Mouse (Mus musculus): ENCODE data around the gene Vwa2. TPM values are rescaled to one million over a fixed set of nuclear protein-coding genes. Genes with fewer than 3 reads are reported as not detected.

Vwa2 gene
- polyA plus RNA-seq (2016; fragmentation: Nextera tagmentation; extraction: Ambion mirVana) = 0.08 and 0.11 TPM in 2 replicates

- Histone ChIP-seq H3K36me3 (no peaks in the 10 kb centered on the region), H3K4me2 (peak within 1 kb of the TSS; percentile 68), H3K4me1 (peaks cover 6% of the 10 kb centered on the region), H3K4me3 (peak within 1 kb of the TSS; percentile 38), H3K27ac (no peak within 1 kb of the TSS), H3K9me3 (replicated peaks) (no peaks in the 10 kb centered on the region), H3K9ac (no peak within 1 kb of the TSS), H3K27me3 (replicated peaks) (peaks cover 87% of the 10 kb centered on the region)
- no peak for ATAC-seq
- WGBS (ENCODE audit: insufficient replicate concordance) = 4% methylated on average over 70 of the region's 71 CpGs
Observed at GRCm38 (mm10) chr19:56873816-56874600, at the start of gene Vwa2. Vwa2 (plus strand) TSS chr19:56874249.

- peak within 1 kb of the TSS; percentile 44 for H3K4me2 ChIP-seq
Observed at GRCm38 (mm10) chr19:56826047-56826631, 47.9 kb upstream of the Vwa2 start, which contains the start of gene Tdrd1. Tdrd1 (plus strand) TSS chr19:56826209.

GRCm38 (mm10) chr19:56828305-56828704, 45.7 kb upstream of the Vwa2 start:
- no peak overlapping the region for H3K4me3 ChIP-seq
- H3K9ac ChIP-seq = no peak overlapping the region
- ATAC-seq = no peak
- H3K4me2 ChIP-seq = no peak overlapping the region
- 74% methylated on average over 11 of the region's 11 CpGs for WGBS (ENCODE audit: insufficient replicate concordance)
- H3K27ac ChIP-seq = no peak overlapping the region
- 0 out of 2 replicates have a peak, but pooled peaks cover 2% of the 10 kb centered on the region for H3K4me1 ChIP-seq
- peaks cover 46% of the 10 kb centered on the region for H3K27me3 ChIP-seq (replicated peaks)
- no peaks in the 10 kb centered on the region for H3K9me3 ChIP-seq (replicated peaks)
- no peaks in the 10 kb centered on the region for H3K36me3 ChIP-seq

More at GRCm38 (mm10) chr19:56826047-56826631, 47.9 kb upstream of the Vwa2 start, which contains the start of gene Tdrd1:
- no peak within 1 kb of the TSS for H3K27ac ChIP-seq
- WGBS (ENCODE audit: insufficient replicate concordance) = 46% methylated on average over 44 of the region's 44 CpGs
- no peaks in the 10 kb centered on the region for H3K36me3 ChIP-seq
- H3K9ac ChIP-seq = no peak within 1 kb of the TSS
- H3K4me1 ChIP-seq = peaks cover 11% of the 10 kb centered on the region
- no peak for ATAC-seq
- H3K27me3 ChIP-seq (replicated peaks) = peaks cover 45% of the 10 kb centered on the region
- H3K4me3 ChIP-seq = no peak within 1 kb of the TSS
- H3K9me3 ChIP-seq (replicated peaks) = no peaks in the 10 kb centered on the region

GRCm38 (mm10) chr19:56829267-56829666, 44.8 kb upstream of the Vwa2 start:
- no peak overlapping the region for H3K4me3 ChIP-seq
- H3K4me2 ChIP-seq = no peak overlapping the region
- peaks cover 39% of the 10 kb centered on the region for H3K27me3 ChIP-seq (replicated peaks)
- no peak for ATAC-seq
- H3K9ac ChIP-seq = no peak overlapping the region
- WGBS (ENCODE audit: insufficient replicate concordance) = 72% methylated on average over 9 of the region's 9 CpGs
- H3K9me3 ChIP-seq (replicated peaks) = no peaks in the 10 kb centered on the region
- 0 out of 2 replicates have a peak, but pooled peaks cover 2% of the 10 kb centered on the region for H3K4me1 ChIP-seq
- no peaks in the 10 kb centered on the region for H3K36me3 ChIP-seq
- no peak overlapping the region for H3K27ac ChIP-seq

- ATAC-seq = no peak
- no peak overlapping the region for H3K4me3 ChIP-seq
- H3K9ac ChIP-seq = no peak overlapping the region
- H3K36me3 ChIP-seq = no peaks in the 10 kb centered on the region
- H3K4me1 ChIP-seq = 0 out of 2 replicates have a peak, but pooled peaks cover 2% of the 10 kb centered on the region
- H3K27me3 ChIP-seq (replicated peaks) = peaks cover 31% of the 10 kb centered on the region
- 77% methylated on average over 4 of the region's 4 CpGs for WGBS (ENCODE audit: insufficient replicate concordance)
- no peak overlapping the region for H3K27ac ChIP-seq
- no peaks in the 10 kb centered on the region for H3K9me3 ChIP-seq (replicated peaks)
- H3K4me2 ChIP-seq = no peak overlapping the region
Observed at GRCm38 (mm10) chr19:56830163-56830562, 43.9 kb upstream of the Vwa2 start.

GRCm38 (mm10) chr19:56835340-56835739, 38.7 kb upstream of the Vwa2 start:
- Histone ChIP-seq H3K9ac (no peak overlapping the region), H3K9me3 (replicated peaks) (no peaks in the 10 kb centered on the region), H3K27me3 (replicated peaks) (peaks cover 8% of the 10 kb centered on the region), H3K4me2 (no peak overlapping the region), H3K36me3 (no peaks in the 10 kb centered on the region), H3K4me1 (no peaks in the 10 kb centered on the region), H3K27ac (no peak overlapping the region), H3K4me3 (no peak overlapping the region)
- WGBS (ENCODE audit: insufficient replicate concordance) = 77% methylated on average over 9 of the region's 9 CpGs
- no peak for ATAC-seq

- Histone ChIP-seq H3K9me3 (replicated peaks) (no peaks in the 10 kb centered on the region), H3K27ac (no peak overlapping the region), H3K4me3 (no peak overlapping the region), H3K36me3 (no peaks in the 10 kb centered on the region), H3K4me1 (no peaks in the 10 kb centered on the region), H3K27me3 (replicated peaks) (peaks cover 6% of the 10 kb centered on the region), H3K9ac (no peak overlapping the region), H3K4me2 (no peak overlapping the region)
- 74% methylated on average over 17 of the region's 17 CpGs for WGBS (ENCODE audit: insufficient replicate concordance)
- ATAC-seq = no peak
Observed at GRCm38 (mm10) chr19:56838942-56839706, 34.9 kb upstream of the Vwa2 start.

- no peak overlapping the region for H3K9ac ChIP-seq
- H3K27ac ChIP-seq = no peak overlapping the region
- WGBS (ENCODE audit: insufficient replicate concordance) = 77% methylated on average over 12 of the region's 12 CpGs
- H3K27me3 ChIP-seq (replicated peaks) = peaks cover 6% of the 10 kb centered on the region; the same call in 1 of the 2 replicates
- no peaks in the 10 kb centered on the region for H3K4me1 ChIP-seq
- H3K9me3 ChIP-seq (replicated peaks) = no peaks in the 10 kb centered on the region
- no peak for ATAC-seq
- H3K36me3 ChIP-seq = no peaks in the 10 kb centered on the region
- no peak overlapping the region for H3K4me2 ChIP-seq
- H3K4me3 ChIP-seq = no peak overlapping the region
Observed at GRCm38 (mm10) chr19:56842974-56843373, 31.1 kb upstream of the Vwa2 start.

- no peak overlapping the region for H3K9ac ChIP-seq
- H3K36me3 ChIP-seq = no peaks in the 10 kb centered on the region
- H3K9me3 ChIP-seq (replicated peaks) = no peaks in the 10 kb centered on the region
- no peak overlapping the region for H3K27ac ChIP-seq
- H3K4me2 ChIP-seq = no peak overlapping the region
- H3K27me3 ChIP-seq (replicated peaks) = no peaks in the 10 kb centered on the region; the same call in 1 of the 2 replicates
- H3K4me1 ChIP-seq = no peaks in the 10 kb centered on the region
- ATAC-seq = no peak
- H3K4me3 ChIP-seq = no peak overlapping the region
Observed at GRCm38 (mm10) chr19:56852590-56852989, 21.5 kb upstream of the Vwa2 start.

GRCm38 (mm10) chr19:56856455-56856854, 17.6 kb upstream of the Vwa2 start:
- 46% methylated on average over 5 of the region's 5 CpGs for WGBS (ENCODE audit: insufficient replicate concordance)
- H3K36me3 ChIP-seq = no peaks in the 10 kb centered on the region
- no peak overlapping the region for H3K27ac ChIP-seq
- H3K27me3 ChIP-seq (replicated peaks) = peaks cover 3% of the 10 kb centered on the region; the same call in 1 of the 2 replicates
- no peak overlapping the region for H3K4me3 ChIP-seq
- H3K4me1 ChIP-seq = no peaks in the 10 kb centered on the region
- H3K9me3 ChIP-seq (replicated peaks) = no peaks in the 10 kb centered on the region
- no peak overlapping the region for H3K9ac ChIP-seq
- no peak for ATAC-seq
- H3K4me2 ChIP-seq = no peak overlapping the region

GRCm38 (mm10) chr19:56867701-56868100, 6.3 kb upstream of the Vwa2 start:
- Histone ChIP-seq H3K36me3 (no peaks in the 10 kb centered on the region), H3K27me3 (replicated peaks) (peaks cover 59% of the 10 kb centered on the region), H3K9me3 (replicated peaks) (no peaks in the 10 kb centered on the region), H3K4me2 (no peak overlapping the region), H3K9ac (no peak overlapping the region), H3K27ac (no peak overlapping the region), H3K4me3 (no peak overlapping the region), H3K4me1 (no peaks in the 10 kb centered on the region)
- ATAC-seq = no peak
- WGBS (ENCODE audit: insufficient replicate concordance) = 45% methylated on average over 4 of the region's 4 CpGs

Measured in liver, embryonic 12.5 days (tissue).